Comparison of ENCODE assay signal across 12 mouse cellular contexts in genomic region chr10:12812680-12813079, GRCm38 (mm10). TPM values are rescaled to one million over a fixed set of nuclear protein-coding genes. Genes with fewer than 3 reads are reported as not detected.
A peak's percentile ranks its signal among the peaks of the same experiment; 100 is the strongest.
DNase-seq lines count a peak whose midpoint lies in the region; ATAC-seq and TF ChIP-seq lines count a peak whose summit lies in the region.
"Had no signal": no experiment of that assay in that cellular context is flagged by ENCODE, and none has a peak within 500 bp of the region (broad histone marks: within the 10 kb centered on the region; RNA-seq: fewer than 3 reads in every experiment).

No protein-coding gene starts in this region.

- peaks cover 37% of the 10 kb centered on the region; the same call in 1 of the 2 replicates for H3K79me2 ChIP-seq in liver, adult 2 months (ENCODE audit: control insufficient read depth, insufficient read depth, low read length)

- peak overlapping the region; percentile 97 for H3K27ac ChIP-seq in kidney, adult 2 months (ENCODE audit: insufficient read depth, low read depth, low read length)
- H3K27ac ChIP-seq in liver, adult 2 months (replicated peaks; ENCODE audit: insufficient read depth, low read depth, low read length) = no peak overlapping the region
- no peak overlapping the region for H3K27ac ChIP-seq in midbrain, embryonic 11.5 days (ENCODE audit: low read depth, low read length)
- H3K27ac ChIP-seq in midbrain, embryonic 15.5 days = no peak overlapping the region
- H3K27ac ChIP-seq: neural tube, embryonic 12.5 days had no signal

- no peaks in the 10 kb centered on the region for H3K36me3 ChIP-seq in kidney, adult 2 months (ENCODE audit: control insufficient read depth, insufficient read depth, low read length)
- no peaks in the 10 kb centered on the region for H3K36me3 ChIP-seq in liver, adult 2 months (ENCODE audit: control insufficient read depth, insufficient read depth, low read length)
- no peaks in the 10 kb centered on the region for H3K36me3 ChIP-seq in midbrain, embryonic 11.5 days (ENCODE audit: control insufficient read depth, insufficient read depth, low read length)
- H3K36me3 ChIP-seq in midbrain, embryonic 15.5 days (replicated peaks) = no peaks in the 10 kb centered on the region
- H3K36me3 ChIP-seq: embryonic facial prominence, embryonic 15.5 days; limb, embryonic 15.5 days; neural tube, embryonic 12.5 days had no signal

- H3K4me1 ChIP-seq in kidney, adult 2 months (ENCODE audit: control insufficient read depth, insufficient read depth, low read length) = peaks cover 22% of the 10 kb centered on the region; the same call in 1 of the 2 replicates
- peaks cover 18% of the 10 kb centered on the region for H3K4me1 ChIP-seq in liver, adult 2 months (ENCODE audit: control insufficient read depth, insufficient read depth, low read length)
- H3K4me1 ChIP-seq in midbrain, embryonic 11.5 days (ENCODE audit: control insufficient read depth, insufficient read depth, low read length) = peaks cover 3% of the 10 kb centered on the region; the same call in 1 of the 2 replicates
- no peaks in the 10 kb centered on the region for H3K4me1 ChIP-seq in midbrain, embryonic 15.5 days

- TF ChIP-seq CTCF in kidney, adult 2 months (conservative IDR thresholded peaks at IDR 0.05; ENCODE audit: insufficient read depth, insufficient read length, low read depth, low read length) = no peak
- TF ChIP-seq CTCF in liver, adult 2 months (IDR thresholded peaks at IDR 0.05; ENCODE audit: low read depth, low read length) = no peak

- ATAC-seq in midbrain, embryonic 11.5 days (ENCODE audit: low FRiP score) = no peak
- ATAC-seq in midbrain, embryonic 15.5 days (replicated peaks) = no peak

- 66% methylated on average over 5 of the region's 5 CpGs for WGBS in kidney, adult 2 months
- WGBS in liver, adult 2 months = 40% methylated on average over 5 of the region's 5 CpGs
- 86% methylated on average over 5 of the region's 5 CpGs for WGBS in midbrain, embryonic 11.5 days
- WGBS in midbrain, embryonic 15.5 days = 85% methylated on average over 5 of the region's 5 CpGs

- no peak overlapping the region for H3K9ac ChIP-seq in liver, adult 2 months (ENCODE audit: low read depth, low read length)
- no peak overlapping the region for H3K9ac ChIP-seq in midbrain, embryonic 11.5 days (ENCODE audit: low read length)
- no peak overlapping the region for H3K9ac ChIP-seq in midbrain, embryonic 15.5 days
- H3K9ac ChIP-seq: embryonic facial prominence, embryonic 15.5 days; limb, embryonic 15.5 days; neural tube, embryonic 12.5 days had no signal

- peak overlapping the region; percentile 43 for H3K4me3 ChIP-seq in kidney, adult 2 months (ENCODE audit: insufficient read depth, low read depth, low read length)
- no peak overlapping the region for H3K4me3 ChIP-seq in liver, adult 2 months (ENCODE audit: insufficient read depth, low read depth, low read length)
- no peak overlapping the region for H3K4me3 ChIP-seq in midbrain, embryonic 11.5 days (ENCODE audit: low read depth, low read length)
- no peak overlapping the region for H3K4me3 ChIP-seq in midbrain, embryonic 15.5 days
- H3K4me3 ChIP-seq: embryonic facial prominence, embryonic 15.5 days; limb, embryonic 15.5 days; neural tube, embryonic 12.5 days had no signal

- no peaks in the 10 kb centered on the region for H3K9me3 ChIP-seq in midbrain, embryonic 11.5 days (ENCODE audit: control insufficient read depth, low read length)
- H3K9me3 ChIP-seq in midbrain, embryonic 15.5 days = no peaks in the 10 kb centered on the region
- H3K9me3 ChIP-seq: embryonic facial prominence, embryonic 15.5 days; limb, embryonic 15.5 days; neural tube, embryonic 12.5 days had no signal

- TF ChIP-seq POLR2A in kidney, adult 2 months (IDR thresholded peaks at IDR 0.05; ENCODE audit: low read depth, low read length) = no peak
- TF ChIP-seq POLR2A in liver, adult 2 months (IDR thresholded peaks at IDR 0.05; ENCODE audit: extremely low read depth, insufficient read depth, low read length) = no peak

- H3K27me3 ChIP-seq in kidney, adult 2 months (replicated peaks; ENCODE audit: control insufficient read depth, insufficient read depth, low read length) = no peaks in the 10 kb centered on the region
- H3K27me3 ChIP-seq in liver, adult 2 months (ENCODE audit: control insufficient read depth, insufficient read depth, low read length) = no peaks in the 10 kb centered on the region
- no peaks in the 10 kb centered on the region for H3K27me3 ChIP-seq in midbrain, embryonic 11.5 days (ENCODE audit: control insufficient read depth, insufficient read depth, low read length)
- H3K27me3 ChIP-seq in midbrain, embryonic 15.5 days (replicated peaks) = no peaks in the 10 kb centered on the region
- H3K27me3 ChIP-seq: embryonic facial prominence, embryonic 15.5 days; limb, embryonic 15.5 days; neural tube, embryonic 12.5 days had no signal

- no peak overlapping the region for H3K4me2 ChIP-seq in midbrain, embryonic 11.5 days
- no peak overlapping the region for H3K4me2 ChIP-seq in midbrain, embryonic 15.5 days
- H3K4me2 ChIP-seq: embryonic facial prominence, embryonic 15.5 days; limb, embryonic 15.5 days; neural tube, embryonic 12.5 days had no signal

- peak; percentile 58 for DNase-seq in adrenal gland, adult 2 months
- DNase-seq in adrenal gland, postnatal 10 days = no peak
- no peak for DNase-seq in kidney, adult 2 months
- no peak for DNase-seq in kidney, adult 8-10 months
- peak; percentile 10 to 14 for DNase-seq in B cell, adult 2 months
- DNase-seq in liver, adult 2 months (ENCODE audit: extremely low read depth, low read depth, low spot score) = peak; percentile 16
- DNase-seq in midbrain, embryonic 11.5 days (ENCODE audit: low spot score, missing footprints) = no peak
- DNase-seq: gastrocnemius, postnatal 36 days had no signal

RNA-seq across cellular contexts. Expression of gene Utrn, which starts 56.5 kb away (rescaled TPM):
- total RNA-seq in adrenal gland, adult 2 months (2021) = 10 to 100 TPM; 70.3 to 81.8 TPM
- 21.7 and 25.4 TPM in 2 replicates for polyA plus RNA-seq in adrenal gland, adult 2 months (2012; rRNA removed)
- total RNA-seq in adrenal gland, postnatal 10 days (2021) = 10 to 100 TPM; 68.5 to 96.0 TPM
- 20.8 and 21.1 TPM in 2 replicates for polyA plus RNA-seq in kidney, adult 2 months (2012; rRNA removed)
- total RNA-seq in liver, adult 2 months (2014; rRNA removed) = 25.7 and 27.9 TPM in 2 replicates
- polyA plus RNA-seq in liver, adult 2 months (2012; rRNA removed) = 5.4 and 5.9 TPM in 2 replicates
- 29.1 and 31.4 TPM in 2 replicates for polyA plus RNA-seq in midbrain, embryonic 11.5 days (2014; fragmentation: Nextera tagmentation; extraction: Ambion mirVana)
- 19.7 and 21.1 TPM in 2 replicates for polyA plus RNA-seq in midbrain, embryonic 15.5 days (2015; fragmentation: Nextera tagmentation; extraction: Ambion mirVana)

Comparison
In these comparisons a context has a peak if more than half of its experiments do, and no peak if none do; other contexts are left out.
1. DNase-seq: peak in adrenal gland, adult 2 months (single experiment), B cell, adult 2 months (2 of 2) and liver, adult 2 months (single experiment); none in adrenal gland, postnatal 10 days (single experiment), kidney, adult 2 months (single experiment), kidney, adult 8-10 months (0 of 2) and midbrain, embryonic 11.5 days (single experiment).